Mouse (Mus musculus) thymus, postnatal 14 days (tissue): Measurements from ENCODE around the gene Fam78b.
A peak's percentile ranks its signal among the peaks of the same experiment; 100 is the strongest.

Source experiments
- DNase-seq: peaks from one replicate; pipeline ENCODE4 v3.0.0; 2021

Fam78b gene

DNA sequence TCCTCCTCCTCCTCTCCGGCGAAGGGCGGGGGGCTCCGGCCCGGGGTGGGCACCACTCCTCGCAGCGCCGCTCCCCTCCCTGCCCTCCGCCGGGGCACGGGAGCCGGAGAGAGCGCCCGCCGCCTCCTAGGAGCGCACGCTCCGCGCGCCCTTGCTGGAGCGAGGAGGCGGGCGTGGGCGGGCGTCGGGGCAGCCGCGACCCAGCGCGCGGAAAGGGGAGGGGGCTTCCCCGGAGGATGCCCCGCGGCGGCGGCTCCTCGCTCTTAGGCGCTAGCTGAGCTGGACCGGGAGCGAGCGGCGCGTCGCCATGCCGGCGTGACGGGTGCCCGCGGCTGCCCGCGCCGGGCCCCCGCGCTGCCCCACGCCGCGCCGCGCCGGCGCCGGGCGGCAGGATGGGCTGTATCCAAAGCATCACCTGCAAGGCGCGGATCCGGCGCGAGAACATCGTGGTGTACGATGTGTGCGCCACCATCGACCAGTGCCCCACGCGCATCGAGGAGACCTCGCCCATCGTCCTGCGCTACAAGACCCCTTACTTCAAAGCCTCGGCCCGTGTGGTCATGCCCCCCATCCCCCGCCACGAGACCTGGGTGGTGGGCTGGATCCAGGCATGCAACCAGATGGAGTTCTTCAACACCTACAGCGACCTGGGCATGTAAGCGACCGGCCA is at the start of gene Fam78b:
Gene Fam78b, plus strand, starts transcription at position 244 of the 670 bp plus-strand sequence.
- peak; percentile 52 for DNase-seq

GRCm38 (mm10) chr1:166964508-166964907 is 36.7 kb upstream of the Fam78b start:
- DNase-seq: peak; percentile 3

DNA sequence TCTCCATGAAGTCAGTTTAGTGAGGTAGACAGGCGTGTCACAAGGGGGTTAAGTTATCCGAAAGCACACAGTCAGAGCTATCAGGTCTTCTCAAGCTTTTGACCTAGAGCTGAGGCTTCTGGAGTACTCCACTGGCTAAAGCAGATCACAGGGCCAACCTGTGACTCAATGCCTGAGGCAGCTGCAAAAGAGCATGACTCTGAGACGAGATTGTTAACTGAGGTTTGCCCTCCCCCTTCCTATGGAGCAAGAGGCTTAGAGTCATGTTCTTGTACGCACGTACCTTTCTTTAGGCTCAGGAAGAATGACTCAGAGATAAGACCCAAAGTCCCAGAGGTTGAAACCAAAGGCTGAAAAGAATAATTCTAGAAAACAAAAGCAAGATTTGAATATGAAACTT is 32.9 kb upstream of the Fam78b start:
- DNase-seq: no peak

DNA sequence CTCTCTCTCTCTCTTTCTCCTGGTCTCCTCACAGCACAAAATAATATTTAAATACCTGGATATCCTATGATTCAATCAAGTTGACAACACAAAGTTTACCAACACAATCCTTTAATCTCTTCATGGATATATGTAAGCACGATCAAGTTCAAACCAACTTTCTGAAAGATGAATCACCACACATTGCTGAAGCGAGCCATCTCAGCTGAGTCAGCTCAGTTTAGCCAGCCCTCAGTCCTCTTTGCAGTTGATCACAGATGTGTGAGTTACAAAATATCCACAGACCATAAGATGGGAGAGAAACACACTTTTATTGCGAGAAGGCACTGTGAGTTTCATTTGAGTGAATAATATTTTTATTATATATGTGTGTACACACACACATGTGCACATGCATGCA is 27.5 kb upstream of the Fam78b start:
- no peak for DNase-seq

DNA sequence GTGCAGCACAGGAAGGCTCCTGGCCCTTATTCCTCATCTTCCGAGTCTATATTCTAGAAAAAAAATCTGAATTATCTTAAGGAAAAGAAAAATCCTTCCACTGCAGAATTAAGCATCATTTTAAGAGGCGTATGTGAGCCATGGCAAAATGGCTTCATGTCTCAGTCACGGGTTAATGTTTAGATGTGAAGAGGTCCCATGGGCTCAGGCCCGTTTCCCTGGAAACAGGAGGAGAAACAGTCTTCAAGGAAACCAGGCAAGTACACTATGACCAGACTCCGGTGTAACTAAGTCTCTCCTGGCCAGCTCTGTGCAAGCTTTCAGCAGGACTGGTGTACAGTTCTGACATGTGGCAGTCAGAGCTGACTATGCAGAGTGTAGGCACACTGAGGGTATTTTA is 22.6 kb upstream of the Fam78b start:
- no peak for DNase-seq

DNA sequence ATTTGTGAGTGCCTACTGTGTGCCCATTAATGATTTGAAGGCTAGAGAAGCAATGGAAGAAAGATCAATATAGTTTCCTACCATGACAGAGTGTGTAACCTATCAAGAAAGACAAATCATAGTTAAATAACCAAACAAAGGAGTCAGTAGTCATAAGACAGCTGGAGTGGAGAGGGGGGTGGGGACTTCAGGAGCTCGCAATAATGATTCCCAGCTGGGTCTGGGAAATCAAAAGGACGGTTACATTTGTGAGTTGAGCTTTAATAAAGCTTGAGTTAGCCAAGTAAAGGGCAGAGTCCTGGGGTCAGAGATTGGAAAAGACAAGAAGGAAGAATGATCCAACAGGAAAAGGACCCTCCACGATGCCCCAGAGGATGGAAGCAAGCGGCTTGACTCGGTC is 7.0 kb upstream of the Fam78b start:
- no peak for DNase-seq

GRCm38 (mm10) chr1:166996250-166996649 is 5.0 kb upstream of the Fam78b start:
- no peak for DNase-seq

GRCm38 (mm10) chr1:166996811-166997210 is 4.4 kb upstream of the Fam78b start:
- DNase-seq: no peak

DNA sequence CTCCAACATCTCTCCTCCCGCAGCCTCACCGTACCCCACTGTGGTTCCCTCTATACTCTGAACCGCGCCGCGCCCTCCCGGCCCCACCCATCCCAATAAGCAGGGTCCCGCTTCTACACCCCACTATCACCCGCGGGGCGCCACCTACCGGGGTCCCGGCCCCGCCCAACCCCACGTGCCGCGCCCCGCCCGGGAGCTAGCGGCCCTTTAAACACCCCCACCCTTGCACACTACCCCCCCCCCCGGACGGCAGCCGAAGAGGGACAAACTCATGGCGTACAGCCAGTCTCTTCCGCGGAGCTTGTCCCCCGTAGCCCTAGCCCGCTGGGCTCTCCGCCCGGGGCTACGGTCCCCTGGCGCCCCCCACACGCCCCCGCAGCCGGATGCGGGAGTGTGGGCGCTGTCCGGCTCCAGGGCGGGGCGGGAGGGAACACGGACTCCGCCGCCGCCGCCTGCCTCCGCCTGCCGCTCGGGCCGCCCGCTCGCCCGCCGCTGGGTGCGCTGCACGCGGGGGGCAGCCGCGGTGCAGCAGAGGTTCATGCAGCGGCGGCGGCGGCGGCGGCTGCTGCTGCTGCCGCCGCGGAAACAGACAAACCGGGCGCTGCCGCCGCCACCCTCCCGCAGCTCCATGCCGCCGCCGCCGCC is 566 bp upstream of the Fam78b start:
- peak; percentile 85 for DNase-seq

GRCm38 (mm10) chr1:167001844-167002485 is 748 bp downstream of the Fam78b start:
- DNase-seq: peak; percentile 8

DNA sequence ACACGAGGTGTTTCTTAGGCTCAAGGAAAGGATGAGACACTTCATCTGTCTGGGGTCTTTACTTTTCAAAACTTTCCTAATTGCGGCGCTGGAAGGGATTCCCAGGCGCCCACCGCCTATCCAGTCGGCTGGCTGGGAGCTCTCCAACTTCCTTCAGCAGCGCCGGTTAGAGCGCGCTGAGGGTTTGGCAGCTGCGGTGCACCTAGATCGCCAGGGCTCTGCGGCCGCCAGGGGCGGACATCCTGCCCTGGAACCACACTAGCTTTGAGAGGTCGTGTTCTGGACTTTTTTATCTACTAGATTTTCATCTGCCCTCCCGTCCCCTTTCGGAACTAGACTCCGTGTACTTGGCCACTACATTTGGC is 1.3 kb downstream of the Fam78b start:
- DNase-seq: peak; percentile 6

DNA sequence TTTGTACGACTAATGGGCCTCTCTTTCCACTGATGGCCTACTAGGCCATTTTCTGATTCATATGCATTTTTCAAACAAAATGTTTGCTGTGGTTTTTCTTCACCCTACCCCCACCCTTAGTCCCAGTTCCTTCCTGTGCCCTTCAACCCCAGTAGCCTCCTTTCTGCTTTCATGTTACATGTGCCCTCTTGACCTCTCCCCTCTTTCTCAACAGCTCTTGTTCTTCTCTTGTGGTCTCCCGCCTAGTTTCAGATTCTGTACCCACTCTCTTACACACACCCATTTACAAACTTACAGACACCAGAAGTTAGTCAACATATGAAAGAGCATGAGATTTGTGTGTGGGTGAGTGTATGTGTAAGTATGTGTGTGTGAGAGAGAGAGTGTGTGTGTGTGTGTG is 3.4 kb downstream of the Fam78b start:
- no peak for DNase-seq

- DNase-seq: no peak
Measured at GRCm38 (mm10) chr1:167007341-167007740, 6.1 kb downstream of the Fam78b start.

GRCm38 (mm10) chr1:167010190-167010589 is 9.0 kb downstream of the Fam78b start:
- DNase-seq: no peak

DNA sequence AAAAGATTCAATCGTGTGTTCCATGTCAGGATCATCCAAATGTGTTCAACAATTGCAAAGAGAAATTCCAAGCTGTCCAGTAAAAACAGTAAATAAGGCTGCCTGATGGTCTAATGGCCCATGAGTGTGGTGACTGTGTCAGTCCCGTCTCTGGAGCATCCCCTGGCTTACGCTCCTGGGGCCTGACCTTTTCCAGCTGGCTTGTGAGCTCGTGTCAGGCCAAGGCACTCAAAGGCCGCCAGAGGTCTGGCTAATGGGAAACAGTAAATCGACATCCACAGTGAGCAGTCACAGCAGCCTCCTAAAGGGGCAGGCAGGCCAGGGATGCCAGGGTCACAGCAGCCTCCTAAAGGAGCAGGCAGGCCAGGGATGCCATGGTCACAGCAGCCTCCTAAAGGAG is 10.1 kb downstream of the Fam78b start:
- no peak for DNase-seq

DNA sequence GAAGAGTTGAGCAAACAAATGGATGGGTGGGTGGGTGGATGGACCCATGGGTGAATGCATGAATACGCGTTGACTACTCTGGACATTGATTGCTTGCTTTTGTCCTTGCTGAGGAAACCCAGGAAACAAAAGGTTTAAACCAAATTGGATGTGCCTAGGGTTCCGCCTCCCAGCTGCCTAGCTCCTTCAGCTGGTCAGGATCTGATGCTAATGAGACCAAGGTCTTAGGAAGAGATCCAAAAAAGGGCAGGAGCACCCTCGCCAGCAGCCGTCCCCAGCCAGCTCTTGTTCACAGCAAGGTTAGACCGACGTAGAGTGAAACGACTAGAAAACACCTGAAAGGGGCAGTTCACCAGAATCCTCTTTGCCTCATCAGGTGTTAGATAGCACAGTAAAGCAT is 11.4 kb downstream of the Fam78b start:
- no peak for DNase-seq

DNA sequence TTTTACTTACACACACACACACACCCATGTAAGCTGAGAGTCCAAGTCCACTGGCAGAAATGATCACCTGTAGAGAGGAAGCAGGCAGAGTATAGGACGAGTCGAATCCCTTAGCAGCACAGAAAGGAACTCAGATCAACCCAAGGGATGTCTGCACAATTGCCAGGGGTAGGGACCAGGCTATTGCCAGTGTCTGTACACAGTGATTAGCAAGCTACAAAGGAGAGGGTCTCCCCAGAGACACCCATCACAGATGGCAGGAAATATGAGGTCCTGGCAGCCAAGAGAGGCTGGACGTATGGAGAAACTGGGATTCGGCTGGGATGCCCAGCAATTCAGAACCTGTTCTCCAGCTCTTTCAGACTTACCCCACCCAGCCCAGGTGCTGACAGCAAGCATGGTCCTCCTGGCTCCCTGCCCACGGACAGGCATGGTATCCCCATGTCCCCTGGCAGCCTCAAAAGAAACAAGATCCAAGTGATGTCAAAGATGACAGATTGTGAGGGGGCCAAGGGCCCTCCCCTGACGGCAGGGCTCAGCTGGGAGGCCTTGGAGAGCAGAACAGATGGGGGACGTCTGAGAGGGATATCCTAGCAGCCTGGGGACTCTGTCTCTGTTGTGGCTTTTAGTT is 12.1 kb downstream of the Fam78b start:
- DNase-seq: no peak

- no peak for DNase-seq
Measured at GRCm38 (mm10) chr1:167016269-167016668, 15.1 kb downstream of the Fam78b start.

DNA sequence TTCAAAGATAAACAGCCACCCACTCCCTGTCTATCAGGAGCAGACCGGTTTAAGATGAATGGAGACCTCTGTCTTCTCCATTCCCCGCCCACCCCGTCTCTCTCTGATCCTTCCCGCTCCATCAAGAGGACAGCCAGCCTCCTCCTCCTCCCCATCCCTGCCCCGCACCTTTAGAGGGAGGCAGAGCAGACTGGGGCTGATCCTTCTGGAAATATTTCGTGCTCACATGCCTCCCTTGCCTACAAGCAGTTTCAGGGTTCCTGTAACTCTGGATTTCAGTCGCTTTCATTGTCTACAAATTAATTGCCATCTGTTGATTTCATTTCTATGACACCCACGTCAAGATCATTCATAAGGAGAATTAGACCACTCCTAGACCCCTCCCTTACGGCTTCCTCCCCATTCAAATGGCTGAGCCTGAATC is 20.8 kb downstream of the Fam78b start:
- no peak for DNase-seq

GRCm38 (mm10) chr1:167022541-167023121 is 21.4 kb downstream of the Fam78b start:
- DNase-seq: no peak

- no peak for DNase-seq
Measured at GRCm38 (mm10) chr1:167023794-167024193, 22.6 kb downstream of the Fam78b start.

DNA sequence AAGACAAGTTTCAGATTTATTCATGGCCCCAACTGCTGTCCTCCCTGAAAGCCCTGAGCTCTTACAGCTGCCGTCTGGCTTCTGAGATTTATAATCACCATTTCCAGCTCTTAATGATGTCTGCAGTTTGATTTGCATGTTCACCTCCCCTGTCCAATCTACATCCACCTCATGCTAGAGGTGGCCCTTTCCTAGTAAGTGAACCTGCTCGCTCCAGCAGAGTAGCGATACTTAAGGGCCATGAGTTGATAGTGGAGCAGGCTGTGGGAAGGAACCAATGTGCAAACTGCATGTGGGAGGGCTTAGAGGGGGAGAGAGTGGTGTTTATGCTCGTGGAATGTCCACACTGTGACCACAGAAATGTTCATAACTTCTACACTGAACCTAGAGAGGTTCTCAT is 23.7 kb downstream of the Fam78b start:
- no peak for DNase-seq

- no peak for DNase-seq
Measured at GRCm38 (mm10) chr1:167032046-167032648, 30.9 kb downstream of the Fam78b start.
